Mouse (Mus musculus) skeletal muscle tissue, postnatal 0 days (tissue): ENCODE results near the gene B3gat2. TPM values are rescaled to one million over a fixed set of nuclear protein-coding genes. Genes with fewer than 3 reads are reported as not detected.

ENCODE experiments used
- polyA plus RNA-seq: library from polyadenylated mRNA; unstranded; fragments of >200 nt; fragmentation: Nextera tagmentation; extraction: Ambion mirVana; gene quantifications from 2 replicates; pipeline ENCODE4 v1.2.1, GENCODE M21; 2015

The B3gat2 gene
- 0.14 and 0.15 TPM in 2 replicates for polyA plus RNA-seq

GRCm38 (mm10) chr1:23761502-23762135 is at the start of gene B3gat2:
B3gat2 (plus strand) TSS chr1:23761753.

Other genes starting within 250 kb of the B3gat2 start
- 34.7 and 35.1 TPM in 2 replicates for gene Smap1, start 160.6 kb downstream of the B3gat2 start, polyA plus RNA-seq
- 134 and 135 TPM in 2 replicates for gene Sdhaf4, start 243.9 kb downstream of the B3gat2 start, polyA plus RNA-seq